ENCODE assay signal across 8 mouse cellular contexts in genomic region chr16:77536746-77537145, GRCm38 (mm10).
DNase-seq lines count a peak whose midpoint lies in the region; ATAC-seq and TF ChIP-seq lines count a peak whose summit lies in the region.

No protein-coding gene starts in this region.

- no peaks in the 10 kb centered on the region for H3K36me3 ChIP-seq in lung, postnatal 0 days (ENCODE audit: insufficient read depth, low read length)
- no peaks in the 10 kb centered on the region for H3K36me3 ChIP-seq in hindbrain, embryonic 12.5 days

- H3K4me1 ChIP-seq in lung, postnatal 0 days (ENCODE audit: insufficient read depth, low read depth, low read length) = no peaks in the 10 kb centered on the region
- H3K4me1 ChIP-seq in hindbrain, embryonic 12.5 days = peaks cover 13% of the 10 kb centered on the region

- H3K27ac ChIP-seq in lung, postnatal 0 days (ENCODE audit: low read length) = no peak overlapping the region
- H3K27ac ChIP-seq in hindbrain, embryonic 12.5 days = peak overlapping the region; percentile 95

- 67% methylated on average over 10 of the region's 10 CpGs for WGBS in lung, postnatal 0 days
- 35% methylated on average over 10 of the region's 10 CpGs for WGBS in hindbrain, embryonic 12.5 days

- H3K4me3 ChIP-seq in lung, postnatal 0 days (ENCODE audit: low read depth, low read length) = no peak overlapping the region
- H3K4me3 ChIP-seq in hindbrain, embryonic 12.5 days = peak overlapping the region; percentile 17; the same call in 1 of the 2 replicates

- no peak for ATAC-seq in lung, postnatal 0 days
- peak; percentile 91 for ATAC-seq in hindbrain, embryonic 12.5 days (ENCODE audit: low FRiP score)
- ATAC-seq in megakaryocyte, adult 5-6 weeks (ENCODE audit: poor library complexity, severe bottlenecking) = no peak

- H3K4me2 ChIP-seq in lung, postnatal 0 days (replicated peaks; ENCODE audit: low read depth, low read length) = no peak overlapping the region; the same call in 1 of the 2 replicates
- H3K4me2 ChIP-seq in hindbrain, embryonic 12.5 days (replicated peaks) = peak overlapping the region; percentile 47

- H3K9me3 ChIP-seq in lung, postnatal 0 days (ENCODE audit: low read length) = no peaks in the 10 kb centered on the region
- H3K9me3 ChIP-seq in hindbrain, embryonic 12.5 days (replicated peaks) = no peaks in the 10 kb centered on the region

- TF ChIP-seq EP300 in lung, postnatal 0 days (IDR thresholded peaks at IDR 0.05) = no peak

- no peak overlapping the region for H3K9ac ChIP-seq in lung, postnatal 0 days (replicated peaks; ENCODE audit: low read depth)
- H3K9ac ChIP-seq in hindbrain, embryonic 12.5 days = peak overlapping the region; percentile 41; the same call in 1 of the 2 replicates

- DNase-seq in lung, postnatal 0 days (ENCODE audit: low spot score) = peak; percentile 18
- DNase-seq in lung, postnatal 10 days = no peak
- DNase-seq in mesoderm, embryonic 11.5 days (ENCODE audit: low read depth, low spot score) = peak; percentile 70
- DNase-seq in c-Kit-positive CD71-positive TER-119-positive erythroid progenitor cells, embryonic 14.5 days (ENCODE audit: low spot score) = no peak
- DNase-seq in yolk sac, embryonic 10.5 days (ENCODE audit: low spot score) = no peak
- no peak for DNase-seq in kidney, postnatal 25 days

- no peak for TF ChIP-seq CTCF in lung, postnatal 0 days (IDR thresholded peaks at IDR 0.05)

- no peaks in the 10 kb centered on the region for H3K27me3 ChIP-seq in lung, postnatal 0 days (replicated peaks; ENCODE audit: insufficient read depth, low read length)
- no peaks in the 10 kb centered on the region for H3K27me3 ChIP-seq in hindbrain, embryonic 12.5 days

Comparison
In these comparisons a context has a peak if more than half of its experiments do, and no peak if none do; other contexts are left out.
1. DNase-seq: peak in lung, postnatal 0 days (single experiment) and mesoderm, embryonic 11.5 days (single experiment); none in lung, postnatal 10 days (single experiment), c-Kit-positive CD71-positive TER-119-positive erythroid progenitor cells, embryonic 14.5 days (single experiment), yolk sac, embryonic 10.5 days (single experiment) and kidney, postnatal 25 days (0 of 2).